Mouse (Mus musculus) stomach, embryonic 14.5 days (tissue): ENCODE data around the gene Zfp748. TPM values are rescaled to one million over a fixed set of nuclear protein-coding genes. Genes with fewer than 3 reads are reported as not detected.

Source experiments
- ATAC-seq: fragments of 200-750 bp; cut with Nextera tagmentation; 2 replicates; pipeline ENCODE4 v1.8.0; 2017; ENCODE audit warnings: low read depth, moderate TSS enrichment; ENCODE audit not compliant: insufficient number of reproducible peaks, insufficient read depth, low FRiP score
- H3K27ac ChIP-seq: fragments of 300-500 bp; sonication (generic); 2 replicates; pipeline ENCODE4 v1.5.1; 2014; ENCODE audit warnings: mild to moderate bottlenecking, low read length, moderate library complexity, mixed read lengths
- H3K27me3 ChIP-seq: fragments of 300-500 bp; sonication (generic); 2 replicates; pipeline ENCODE4 v1.6.1; 2014; ENCODE audit warnings: low read length, control low read depth, mixed read lengths; ENCODE audit not compliant: control insufficient read depth, insufficient read depth
- H3K36me3 ChIP-seq: fragments of 300-500 bp; sonication (generic); 2 replicates; pipeline ENCODE4 v1.6.1; 2014; ENCODE audit warnings: mild to moderate bottlenecking, control low read depth, low read length, moderate library complexity, mixed read lengths; ENCODE audit not compliant: control insufficient read depth, insufficient read depth
- H3K4me1 ChIP-seq: fragments of 300-500 bp; sonication (generic); 2 replicates; pipeline ENCODE4 v1.6.1; 2014; ENCODE audit warnings: low read length, control low read depth, mixed read lengths; ENCODE audit not compliant: control insufficient read depth, insufficient read depth
- H3K4me2 ChIP-seq: fragments of 300-500 bp; sonication (generic); replicated peaks from 2 replicates; pipeline ENCODE4 v1.6.1; 2014; ENCODE audit warnings: low read depth, low read length, control low read depth
- H3K4me3 ChIP-seq: fragments of 300-500 bp; sonication (generic); 2 replicates; pipeline ENCODE4 v1.5.1; 2014; ENCODE audit warnings: low read depth, low read length, control low read depth
- H3K9ac ChIP-seq: fragments of 300-500 bp; sonication (generic); replicated peaks from 2 replicates; pipeline ENCODE4 v1.6.1; 2014; ENCODE audit warnings: low read depth, mild to moderate bottlenecking, control low read depth, low read length, moderate library complexity, mixed read lengths
- H3K9me3 ChIP-seq: fragments of 300-500 bp; sonication (generic); 2 replicates; pipeline ENCODE4 v1.6.1; 2016; ENCODE audit warnings: low read depth, low read length, control low read depth; ENCODE audit not compliant: control insufficient read depth
- WGBS: fragments of 180-500 bp; shearing (Covaris S2); extraction: QIAGEN DNeasy Blood & Tissue Kit; methylation state at CpG from one replicate; pipeline ENCODE4 v1.1.7; 2014; 5-methylcytosine and 5-hydroxymethylcytosine counted together
- polyA plus RNA-seq: library from polyadenylated mRNA; unstranded; fragments of >200 nt; fragmentation: Nextera tagmentation; extraction: Ambion mirVana; gene quantifications from 2 replicates; pipeline ENCODE4 v1.2.1, GENCODE M21; 2014

Zfp748 gene
- 16.3 and 17.5 TPM in 2 replicates for polyA plus RNA-seq

DNA sequence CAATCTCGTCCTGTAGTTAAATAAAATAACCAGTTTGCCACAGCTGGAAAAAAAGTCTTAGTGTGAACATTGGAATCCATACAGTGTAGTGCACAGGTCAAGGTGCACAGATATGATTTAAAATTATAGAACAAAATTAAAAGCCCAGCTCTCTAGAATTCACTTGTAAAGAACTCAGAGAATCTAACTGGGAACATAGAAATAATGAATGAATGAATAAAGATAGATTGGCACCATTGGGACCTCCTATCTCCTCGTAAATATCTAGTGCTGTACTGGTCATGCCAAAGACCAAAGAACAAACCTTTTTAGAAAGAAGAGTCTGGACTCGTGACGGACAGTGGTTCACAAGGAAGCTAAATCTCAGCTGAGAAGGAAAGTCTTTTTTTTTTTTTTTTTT lies at the start of gene Zfp748:
TSS of gene Zfp748 (minus strand) at position 101 of the 400 bp plus-strand sequence.
- Histone ChIP-seq H3K4me1 (peaks cover 9% of the 10 kb centered on the region; the same call in 1 of the 2 replicates), H3K4me2 (peak within 1 kb of the TSS; percentile 63), H3K27me3 (no peaks in the 10 kb centered on the region), H3K4me3 (peak within 1 kb of the TSS; percentile 84), H3K9me3 (no peaks in the 10 kb centered on the region), H3K27ac (peak within 1 kb of the TSS; percentile 91), H3K9ac (peak within 1 kb of the TSS; percentile 80), H3K36me3 (no peaks in the 10 kb centered on the region)
- no peak for ATAC-seq
- 75% methylated on average over 4 of the region's 4 CpGs for WGBS

DNA sequence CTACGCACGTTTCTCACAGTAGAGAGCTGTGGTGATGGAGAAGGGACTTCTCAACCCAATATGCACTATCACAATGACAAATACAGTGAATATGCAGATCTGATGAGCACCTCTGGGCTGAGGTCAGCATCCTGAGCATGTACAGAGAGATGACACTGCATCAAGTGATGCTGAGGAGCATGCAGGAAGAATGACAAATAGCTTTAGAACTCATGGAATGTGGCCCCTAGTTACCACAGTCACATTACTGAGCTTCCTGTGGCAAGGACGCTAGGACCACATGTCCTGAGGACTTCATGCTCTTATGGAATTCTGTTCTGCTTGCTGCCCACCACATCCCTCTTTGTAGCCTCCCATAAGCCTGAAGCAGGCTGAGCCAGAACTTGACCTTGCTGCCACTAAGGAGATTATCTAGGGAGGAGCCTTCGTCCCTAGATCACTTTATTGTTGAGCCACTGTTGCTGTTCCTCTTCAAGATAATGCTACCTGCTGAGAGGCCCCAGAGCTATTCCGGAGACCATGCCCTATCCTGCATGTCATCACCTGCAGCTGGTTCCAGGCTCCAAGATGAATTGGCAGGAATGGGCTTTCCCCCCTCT lies 19.1 kb upstream of the Zfp748 start:
- Histone ChIP-seq H3K4me3 (no peak overlapping the region), H3K4me2 (no peak overlapping the region), H3K4me1 (no peaks in the 10 kb centered on the region), H3K27me3 (no peaks in the 10 kb centered on the region), H3K36me3 (no peaks in the 10 kb centered on the region), H3K27ac (no peak overlapping the region), H3K9me3 (no peaks in the 10 kb centered on the region), H3K9ac (no peak overlapping the region)
- no peak for ATAC-seq
- WGBS, result 77% methylated on average over 5 of the region's 5 CpGs

DNA sequence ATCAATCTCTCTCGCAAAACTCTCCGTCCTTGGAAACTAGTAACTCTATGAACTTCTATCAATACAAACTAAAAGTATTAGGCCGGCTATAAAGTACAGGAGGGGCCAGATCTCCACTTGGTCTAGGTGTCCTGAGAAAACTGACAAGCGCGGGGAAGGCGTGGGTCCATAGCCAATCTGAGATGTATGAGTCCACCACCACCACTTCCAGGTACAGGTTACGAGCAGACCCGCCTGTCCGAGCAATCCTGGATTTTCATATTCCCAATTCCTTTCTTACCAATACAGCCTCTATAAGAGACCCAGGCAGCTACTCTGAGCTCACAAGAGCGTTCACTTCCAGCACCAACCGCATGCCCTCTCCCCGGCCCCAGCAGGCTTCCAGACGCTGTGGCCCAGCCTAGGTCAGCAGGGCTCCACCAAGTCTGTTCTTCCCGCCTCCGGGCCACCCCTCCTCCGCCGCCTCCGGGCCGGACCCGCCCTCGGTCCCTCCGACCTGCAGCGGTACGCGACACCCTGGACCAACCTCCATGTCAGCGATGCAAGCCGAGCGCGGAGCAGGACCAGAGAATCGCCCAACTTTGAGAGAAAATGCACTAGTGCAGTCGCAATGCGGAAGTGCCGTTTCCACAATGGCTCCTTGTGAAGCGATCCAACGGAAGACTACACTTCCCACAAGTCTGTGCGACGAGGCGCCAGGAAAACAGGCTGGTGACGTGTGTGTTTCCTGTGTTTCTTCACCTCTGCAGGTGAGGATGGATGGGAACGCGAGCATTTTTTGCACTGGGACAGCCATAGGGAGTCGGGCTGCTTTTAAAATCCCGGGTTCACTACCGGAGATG lies 904 bp downstream of the Zfp748 start:
- Histone ChIP-seq H3K4me3 (peak overlapping the region; percentile 84), H3K27me3 (no peaks in the 10 kb centered on the region), H3K9ac (peak overlapping the region; percentile 80), H3K36me3 (no peaks in the 10 kb centered on the region), H3K27ac (peak overlapping the region; percentile 91), H3K9me3 (no peaks in the 10 kb centered on the region), H3K4me2 (peak overlapping the region; percentile 63), H3K4me1 (peaks cover 9% of the 10 kb centered on the region; the same call in 1 of the 2 replicates)
- ATAC-seq, result peak; percentile 98
- 1% methylated on average over 44 of the region's 44 CpGs for WGBS

DNA sequence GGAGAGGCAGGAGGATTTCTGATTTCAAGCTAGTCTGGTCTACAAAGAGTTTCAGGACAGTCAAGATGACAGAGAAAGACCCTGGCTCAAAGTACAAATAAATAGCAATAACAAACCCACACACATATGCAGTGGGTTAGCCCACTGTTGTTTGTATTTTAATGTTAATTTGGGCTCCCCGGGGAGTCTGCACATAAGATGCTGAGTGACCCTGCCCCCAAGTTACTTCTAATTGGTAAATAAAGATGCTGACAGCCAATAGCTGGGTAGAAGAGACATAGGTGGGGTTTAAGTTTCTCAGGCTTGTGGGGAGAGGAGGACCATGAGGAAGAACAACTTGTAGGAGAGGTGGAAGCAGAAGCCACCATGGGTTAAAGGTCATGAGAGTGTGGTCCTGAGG lies 7.7 kb downstream of the Zfp748 start:
- no peak overlapping the region for H3K4me2 ChIP-seq
- H3K27ac ChIP-seq, result no peak overlapping the region
- no peaks in the 10 kb centered on the region for H3K27me3 ChIP-seq
- WGBS, result 94% methylated on average over 1 of the region's 1 CpGs
- no peaks in the 10 kb centered on the region for H3K9me3 ChIP-seq
- peaks cover 36% of the 10 kb centered on the region for H3K36me3 ChIP-seq
- ATAC-seq, result no peak
- H3K4me1 ChIP-seq, result no peaks in the 10 kb centered on the region
- H3K4me3 ChIP-seq, result no peak overlapping the region
- H3K9ac ChIP-seq, result no peak overlapping the region

DNA sequence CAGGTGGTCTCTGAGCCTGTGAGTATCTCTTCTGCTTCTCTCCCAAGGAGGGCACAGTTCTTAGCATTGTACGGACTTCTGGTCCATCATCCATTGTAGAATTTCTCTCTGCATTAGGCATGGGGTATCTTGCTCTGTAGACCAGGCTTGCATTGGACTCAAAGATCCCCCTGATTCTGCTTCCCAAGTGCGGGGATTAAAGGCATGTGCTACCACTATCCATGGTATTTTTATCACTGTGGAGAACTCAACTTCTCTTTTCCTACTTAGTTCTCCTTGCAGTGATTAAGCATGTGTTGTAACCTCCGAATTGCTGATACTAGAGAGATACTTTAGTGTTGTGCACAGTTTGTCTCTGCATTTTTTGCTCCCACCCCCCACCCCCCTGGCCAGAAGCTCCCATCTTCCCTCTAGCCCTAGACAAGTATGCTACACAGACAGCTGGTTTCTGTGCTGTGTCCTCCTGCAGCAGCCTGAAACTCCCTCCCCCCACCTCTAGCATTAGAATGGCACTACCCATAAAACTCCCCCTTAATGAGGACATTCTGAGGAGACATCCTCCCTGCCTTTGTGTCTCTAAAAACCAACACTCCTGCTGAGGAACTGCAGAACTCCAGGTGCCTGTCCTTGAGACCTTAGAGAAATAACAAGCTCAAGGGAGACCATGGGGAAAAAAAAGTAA lies 26.4 kb downstream of the Zfp748 start:
- no peaks in the 10 kb centered on the region for H3K36me3 ChIP-seq
- 78% methylated on average over 3 of the region's 3 CpGs for WGBS
- H3K9ac ChIP-seq, result no peak overlapping the region
- H3K4me2 ChIP-seq, result no peak overlapping the region
- peaks cover 6% of the 10 kb centered on the region; the same call in 1 of the 2 replicates for H3K4me1 ChIP-seq
- no peak overlapping the region for H3K4me3 ChIP-seq
- no peaks in the 10 kb centered on the region for H3K27me3 ChIP-seq
- ATAC-seq, result no peak
- H3K27ac ChIP-seq, result no peak overlapping the region
- H3K9me3 ChIP-seq, result no peaks in the 10 kb centered on the region

DNA sequence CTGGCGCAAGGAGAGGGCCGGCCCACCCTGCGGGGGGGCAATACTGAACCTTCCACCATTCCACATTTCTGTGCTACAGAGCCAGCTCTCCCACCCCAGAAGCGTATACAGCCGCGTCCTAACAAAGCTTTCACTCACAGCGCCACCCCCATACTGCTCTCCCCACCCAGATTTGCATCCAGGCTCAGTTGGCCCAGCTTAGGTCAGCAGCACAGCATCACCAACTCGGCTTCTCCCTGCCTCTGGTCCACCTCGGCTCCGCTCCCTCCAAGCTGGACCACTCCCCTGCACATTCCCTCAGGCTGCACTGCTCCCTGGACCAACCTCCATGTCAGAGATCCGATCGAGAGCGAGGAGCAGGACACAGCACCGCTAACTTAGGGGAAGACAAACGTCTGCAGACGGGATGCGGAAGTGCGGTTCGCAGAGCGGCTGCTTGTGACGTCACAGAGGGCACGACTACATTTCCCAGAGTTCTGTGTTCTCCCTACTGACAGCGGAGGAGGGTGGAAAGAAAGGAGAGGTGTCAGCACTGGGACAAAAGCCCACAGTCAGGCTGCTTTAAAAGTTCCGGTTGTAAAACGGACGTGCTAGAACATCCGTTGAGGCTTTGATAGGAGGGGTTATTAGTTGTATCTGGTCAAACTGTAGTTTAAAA lies 27.7 kb downstream of the Zfp748 start, which contains the start of the genes Gm26965 and Zfp87:
TSS of gene Gm26965 (minus strand) at position 399 of the 658 bp plus-strand sequence.
TSS of gene Zfp87 (minus strand) at position 425 of the 658 bp plus-strand sequence.
- peak; percentile 99 for ATAC-seq
- Histone ChIP-seq H3K4me1 (peaks cover 6% of the 10 kb centered on the region; the same call in 1 of the 2 replicates), H3K9me3 (no peaks in the 10 kb centered on the region), H3K9ac (peak within 1 kb of the TSS; percentile 76), H3K4me2 (peak within 1 kb of the TSS; percentile 78), H3K4me3 (peak within 1 kb of the TSS; percentile 91), H3K27ac (peak within 1 kb of the TSS; percentile 58; the same call in 1 of the 2 replicates), H3K27me3 (no peaks in the 10 kb centered on the region), H3K36me3 (0 out of 2 replicates have a peak, but pooled peaks cover 1% of the 10 kb centered on the region)
- 0% methylated on average over 27 of the region's 27 CpGs for WGBS

DNA sequence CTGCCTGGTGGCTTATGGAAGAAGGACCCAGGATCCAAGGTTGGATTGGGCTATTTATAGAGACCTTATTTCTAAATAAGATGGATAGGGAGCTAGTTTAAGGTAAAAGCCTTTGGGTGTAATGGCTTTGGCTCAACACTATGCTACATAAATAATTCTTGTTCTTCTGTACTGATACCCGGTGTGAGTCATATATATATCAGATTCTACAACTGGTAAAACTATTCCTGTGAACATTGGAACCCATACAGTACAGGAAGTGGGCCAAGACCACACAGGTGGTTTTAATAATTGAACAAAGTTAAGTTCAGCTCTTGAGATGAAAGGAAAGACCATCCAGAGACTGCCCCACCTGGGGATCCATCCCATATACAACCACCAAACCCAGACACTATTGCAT lies 52.7 kb downstream of the Zfp748 start:
- 0 out of 2 replicates have a peak overlapping the region, but pooled peaks have one; percentile 72 for H3K4me2 ChIP-seq
- H3K4me3 ChIP-seq, result no peak overlapping the region
- 81% methylated on average over 1 of the region's 1 CpGs for WGBS
- H3K4me1 ChIP-seq, result no peaks in the 10 kb centered on the region
- H3K36me3 ChIP-seq, result no peaks in the 10 kb centered on the region
- no peak for ATAC-seq
- H3K9ac ChIP-seq, result no peak overlapping the region
- peaks cover 2% of the 10 kb centered on the region; the same call in 1 of the 2 replicates for H3K9me3 ChIP-seq
- no peaks in the 10 kb centered on the region for H3K27me3 ChIP-seq
- no peak overlapping the region for H3K27ac ChIP-seq
